Mouse (Mus musculus) T-helper 1 cell (primary cell): Measurements from ENCODE around the gene 2900026A02Rik.

Experiments
- in situ Hi-C: fragments of 300-600 bp; cut with MboI, MseI; formaldehyde crosslinking; loops from one replicate; pipeline ENCODE4 v1.15.1; 2025; ENCODE audit warnings: high pct_unique_total_duplicates

The 2900026A02Rik gene

GRCm38 (mm10) chr5:113212156-113212835 lies 8.7 kb downstream of the 2900026A02Rik start:
- in situ Hi-C loops, result no loop called here

DNA sequence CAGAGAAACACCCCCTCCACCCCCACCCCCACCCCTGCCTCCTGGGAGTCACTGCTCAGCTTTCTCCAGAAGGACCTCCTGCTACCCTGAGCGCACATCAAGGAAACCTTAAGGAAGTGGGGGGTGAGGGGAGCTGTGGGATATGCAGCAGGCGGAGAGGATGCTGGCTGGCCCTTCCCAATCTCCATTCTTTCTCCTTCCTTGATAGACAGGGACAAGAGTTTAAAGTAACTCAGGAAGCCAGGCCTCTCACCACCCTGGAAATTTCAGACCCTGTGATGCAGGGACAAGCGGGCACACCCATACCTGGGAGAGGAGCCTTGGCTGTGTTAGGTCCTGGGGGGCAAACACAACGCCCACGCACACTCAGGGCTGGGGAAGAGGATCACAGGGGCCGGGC lies 10.7 kb downstream of the 2900026A02Rik start:
- in situ Hi-C loops, result no loop called here

GRCm38 (mm10) chr5:113209898-113210297 lies 11.1 kb downstream of the 2900026A02Rik start:
- in situ Hi-C loops, result no loop called here

DNA sequence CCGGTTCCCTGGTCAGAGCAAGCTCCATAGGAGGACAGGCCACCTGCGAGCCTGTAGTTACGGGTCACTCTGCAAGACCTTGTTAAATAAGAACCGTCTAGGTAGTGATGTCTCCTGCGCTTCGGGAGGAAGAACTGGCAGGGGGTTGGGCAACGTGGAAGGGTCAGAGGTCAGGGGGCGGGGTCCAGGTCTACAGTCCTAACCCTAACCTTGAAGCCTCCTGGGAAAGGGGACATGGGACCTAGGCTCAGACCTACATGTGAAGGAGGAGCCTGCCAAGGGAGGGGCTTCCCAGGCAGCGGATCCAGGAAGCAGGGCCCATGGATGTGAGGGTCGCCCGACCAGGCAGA lies 11.7 kb downstream of the 2900026A02Rik start:
- in situ Hi-C loops, result no loop called here

DNA sequence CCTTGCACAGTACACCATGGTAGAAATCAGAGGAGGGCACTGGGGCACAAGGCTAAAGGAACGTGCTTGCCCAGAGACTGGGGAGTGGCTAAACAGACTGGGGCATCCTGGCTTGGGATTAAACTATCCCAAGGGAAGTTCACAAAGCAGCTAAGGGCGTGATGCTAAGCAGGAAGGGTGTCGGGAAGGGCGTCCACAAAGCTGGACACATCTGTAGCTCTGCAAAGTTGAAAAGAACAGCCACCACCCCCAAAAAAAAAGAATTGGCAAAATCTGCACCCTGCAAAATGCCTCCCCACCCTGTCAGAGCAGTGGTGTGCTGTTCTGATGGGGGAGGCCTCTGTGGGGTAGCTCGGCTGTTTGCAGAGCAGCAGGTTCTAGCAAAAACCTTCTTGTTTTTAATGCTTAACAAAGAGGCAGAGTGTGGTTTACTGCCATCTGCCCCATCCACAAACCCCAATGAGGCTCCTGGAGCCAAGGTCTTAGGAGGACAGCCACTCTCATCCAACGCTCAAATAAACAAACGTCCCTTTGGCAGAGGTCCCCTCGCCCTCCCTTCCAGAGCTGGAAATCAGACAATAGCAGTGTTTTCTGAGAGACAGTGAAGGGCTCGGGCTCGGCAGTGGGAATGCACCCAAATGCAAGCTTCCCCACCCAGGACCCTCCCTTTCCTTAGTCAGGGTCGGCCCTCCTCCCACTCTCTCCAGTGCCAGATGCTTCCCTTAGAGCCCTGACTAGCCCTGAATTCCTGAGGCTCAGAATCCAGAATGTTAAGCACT lies 12.2 kb downstream of the 2900026A02Rik start:
- in situ Hi-C loops, result no loop called here

DNA sequence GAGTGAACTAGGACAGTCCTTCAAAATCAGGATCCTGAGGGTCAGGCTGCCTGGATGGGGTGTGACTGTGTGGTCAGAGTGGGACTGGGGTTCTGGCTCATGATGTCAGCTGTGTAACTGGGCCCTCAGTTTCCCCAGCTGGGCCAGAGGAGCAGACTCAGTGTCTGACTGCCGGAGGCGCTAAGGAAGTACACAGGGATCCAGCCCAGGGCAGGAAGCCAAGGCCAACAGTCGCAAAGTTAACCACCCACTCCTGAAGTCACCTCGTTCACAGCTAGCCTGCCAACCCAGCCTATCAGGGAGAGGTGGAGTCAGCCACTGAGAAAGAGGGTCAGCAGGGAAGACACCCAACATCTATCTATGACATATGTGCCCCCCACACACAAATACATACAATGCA lies 13.0 kb downstream of the 2900026A02Rik start:
- in situ Hi-C loops, result no loop called here

DNA sequence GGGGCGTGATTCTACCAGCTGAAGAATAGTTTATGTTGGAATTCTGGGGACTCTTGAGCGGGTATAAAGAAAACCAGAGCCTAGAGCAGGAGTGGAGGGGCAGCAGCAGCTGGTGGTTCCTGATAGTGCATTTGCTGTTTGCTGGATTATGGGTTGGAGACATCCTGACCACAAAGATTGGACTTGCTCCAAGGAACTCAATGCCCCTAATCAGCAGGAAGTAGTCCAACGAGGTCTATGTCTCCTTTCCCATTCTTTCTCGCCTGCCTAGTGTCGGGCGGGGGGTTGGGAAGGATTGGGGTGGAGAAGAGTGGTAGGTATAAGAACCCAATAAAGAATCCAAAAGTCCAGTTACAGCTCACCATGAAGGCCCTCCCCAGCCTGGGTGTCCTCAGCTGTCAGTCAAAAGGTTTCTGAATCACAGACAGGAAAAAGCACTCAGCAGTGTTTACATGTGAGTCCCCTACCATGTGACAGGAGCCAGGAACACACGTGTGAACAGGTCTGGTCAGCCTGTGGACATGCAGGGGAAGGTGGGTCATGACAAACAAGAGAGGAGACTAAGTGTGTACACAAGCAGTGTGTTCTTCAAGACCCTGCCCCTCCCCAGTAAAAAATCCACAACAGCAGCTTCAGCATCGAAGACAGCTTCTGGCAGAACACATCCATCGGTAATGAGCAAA lies 14.2 kb downstream of the 2900026A02Rik start:
- in situ Hi-C loops, result no loop called here

GRCm38 (mm10) chr5:113204193-113204592 lies 16.8 kb downstream of the 2900026A02Rik start:
- in situ Hi-C loops, result no loop called here

- in situ Hi-C loops, result no loop called here
Observed at GRCm38 (mm10) chr5:113199772-113200134, 21.3 kb downstream of the 2900026A02Rik start.

- in situ Hi-C loops, result no loop called here
Observed at GRCm38 (mm10) chr5:113199126-113199771, 21.8 kb downstream of the 2900026A02Rik start.

DNA sequence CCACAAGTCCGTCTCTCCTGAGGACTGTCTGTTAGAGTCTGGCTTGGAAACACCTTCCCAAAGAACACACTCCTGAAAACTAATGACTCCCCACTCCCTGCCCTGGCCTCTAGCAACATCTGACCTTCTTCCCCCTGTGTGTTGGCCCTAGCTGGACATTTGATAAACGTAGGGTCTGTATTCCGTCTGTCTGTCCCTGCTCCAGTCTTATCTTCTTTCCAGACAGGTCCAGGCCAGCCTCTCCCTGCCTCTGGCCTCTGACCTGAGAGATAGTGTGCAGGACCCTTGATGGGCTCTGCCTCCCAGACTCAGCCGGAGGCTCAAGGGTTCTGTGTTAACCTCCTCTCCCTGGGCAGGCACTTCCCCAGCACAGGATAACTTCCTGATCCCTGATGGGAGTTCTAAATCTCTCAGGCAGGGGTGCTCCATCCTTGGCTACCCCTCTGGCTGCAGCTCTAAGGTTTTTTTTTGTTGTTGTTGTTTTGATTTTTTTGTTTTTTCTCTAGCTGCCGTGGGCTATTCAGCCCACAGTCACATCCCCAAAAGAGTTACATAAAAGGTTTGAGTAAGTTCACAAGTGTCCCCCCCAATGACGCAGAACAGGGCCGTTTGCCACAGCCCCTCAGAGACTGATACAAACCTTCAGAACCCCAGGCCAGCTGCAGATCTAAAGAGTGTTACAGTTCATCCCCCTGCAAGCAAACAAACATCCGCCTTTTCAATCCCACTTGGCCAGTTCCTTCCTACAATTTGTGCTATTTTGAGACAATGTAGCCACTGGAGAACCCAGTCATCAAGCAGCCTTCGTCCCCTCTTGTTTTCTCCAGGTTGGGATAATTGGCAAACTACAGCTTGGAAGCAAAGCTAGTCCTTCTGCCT lies 23.9 kb downstream of the 2900026A02Rik start:
- in situ Hi-C loops, result no loop called here

DNA sequence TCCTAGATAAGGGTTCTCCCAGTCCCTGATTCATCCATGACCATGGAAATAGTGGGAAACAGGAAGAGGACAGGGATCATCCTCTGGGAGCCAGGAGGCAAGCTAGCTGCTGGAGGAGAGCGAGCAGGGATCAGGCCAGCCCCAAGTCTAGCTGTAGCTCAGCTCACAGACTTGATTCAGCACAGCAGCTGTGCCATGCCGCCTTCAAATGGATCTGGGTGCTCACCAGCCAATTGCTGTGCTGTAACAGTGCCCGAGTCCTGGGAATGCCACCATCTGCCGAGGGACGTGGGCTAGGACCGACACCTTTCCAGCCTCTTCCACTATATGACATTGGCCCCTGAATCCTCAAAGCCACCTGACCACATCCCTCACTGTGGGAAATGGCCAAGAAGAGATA lies 25.1 kb downstream of the 2900026A02Rik start:
- in situ Hi-C loops, result no loop called here

DNA sequence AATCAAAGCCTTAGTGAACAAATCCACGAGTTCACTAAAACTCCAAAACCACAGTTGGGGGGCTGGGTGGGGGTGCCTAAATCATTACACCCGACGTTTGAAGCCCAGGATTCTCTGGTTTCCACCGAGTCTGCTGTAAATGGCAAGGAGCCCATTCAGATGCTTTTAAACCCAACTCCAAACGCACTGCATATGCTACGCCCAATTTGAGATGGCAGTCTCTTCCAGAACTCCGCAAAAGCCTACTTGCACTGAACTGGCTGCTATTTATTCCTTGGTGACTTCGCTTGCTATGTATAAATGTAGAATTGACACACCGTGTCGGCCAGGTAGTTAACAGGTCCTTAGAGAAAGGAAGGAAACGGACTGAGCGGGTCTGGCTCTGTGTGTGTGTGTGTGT lies 25.6 kb downstream of the 2900026A02Rik start:
- in situ Hi-C loops, result no loop called here

GRCm38 (mm10) chr5:113193762-113194161 lies 27.3 kb downstream of the 2900026A02Rik start:
- in situ Hi-C loops, result no loop called here

DNA sequence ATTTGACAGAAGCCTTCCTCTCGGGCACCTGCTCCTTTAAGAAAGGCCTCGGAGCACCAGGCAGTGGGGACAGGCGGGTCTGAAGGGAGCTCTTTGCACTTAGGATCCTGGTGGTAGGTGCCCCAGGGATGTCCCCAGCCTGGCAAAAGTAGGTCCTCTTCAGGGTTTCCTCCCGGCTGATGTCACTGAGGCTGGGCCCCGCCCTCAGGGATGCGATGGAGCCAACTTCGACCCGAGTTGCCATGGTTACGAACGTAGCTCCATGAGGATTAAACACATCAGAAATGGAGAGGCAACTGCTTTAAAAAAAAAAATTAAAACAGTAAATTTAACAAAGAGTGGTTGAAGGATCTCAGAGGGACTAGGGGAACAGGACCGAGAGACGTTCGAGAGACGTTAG lies 29.1 kb downstream of the 2900026A02Rik start:
- in situ Hi-C loops, result no loop called here

DNA sequence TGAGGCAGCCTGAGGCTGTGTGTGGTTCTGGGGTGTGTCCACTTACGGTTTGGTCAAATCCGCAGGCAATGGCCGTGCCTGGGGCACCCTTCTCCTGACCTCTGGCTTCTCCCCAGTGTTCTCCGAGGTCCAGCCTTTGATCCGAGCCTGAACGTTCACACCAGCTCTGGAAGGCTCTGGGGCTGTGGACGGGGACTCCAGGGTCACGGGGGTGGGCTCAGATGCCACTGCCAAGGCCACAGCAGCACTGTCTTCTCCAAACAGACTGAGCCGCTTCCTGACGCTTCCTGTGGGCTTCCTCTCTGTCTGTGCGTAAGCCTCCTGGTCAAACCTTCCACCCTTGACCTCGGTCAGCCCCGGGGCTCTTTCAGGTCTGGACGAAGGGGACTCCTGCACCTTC lies 30.5 kb downstream of the 2900026A02Rik start:
- in situ Hi-C loops, result no loop called here

GRCm38 (mm10) chr5:113181441-113181840 lies 39.6 kb downstream of the 2900026A02Rik start:
- in situ Hi-C loops, result loop anchor here (10.0 kb wide), 1 partner anchor 297 kb away; no protein-coding TSS in a partner anchor

DNA sequence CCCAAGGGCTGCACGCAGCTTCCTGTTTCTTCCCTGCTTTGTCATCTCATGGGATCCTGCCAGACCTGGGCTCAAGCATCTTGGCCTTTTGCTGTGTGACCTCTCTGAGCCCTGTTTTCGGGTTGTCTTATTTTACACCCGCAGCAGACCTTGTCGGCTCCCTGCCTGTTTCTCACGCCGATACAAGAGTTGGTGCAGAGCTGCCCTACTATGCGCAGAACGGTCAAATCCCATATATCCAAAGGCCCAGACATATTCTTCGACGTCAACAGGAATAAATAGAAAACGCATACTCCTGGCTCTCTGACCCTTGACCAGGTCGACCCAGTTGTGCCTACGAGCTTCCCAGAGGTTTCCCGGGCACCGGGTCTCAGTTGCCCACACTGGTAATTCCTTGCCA lies 40.3 kb downstream of the 2900026A02Rik start:
- in situ Hi-C loops, result loop anchor here (10.0 kb wide), 1 partner anchor 296 kb away; no protein-coding TSS in a partner anchor

DNA sequence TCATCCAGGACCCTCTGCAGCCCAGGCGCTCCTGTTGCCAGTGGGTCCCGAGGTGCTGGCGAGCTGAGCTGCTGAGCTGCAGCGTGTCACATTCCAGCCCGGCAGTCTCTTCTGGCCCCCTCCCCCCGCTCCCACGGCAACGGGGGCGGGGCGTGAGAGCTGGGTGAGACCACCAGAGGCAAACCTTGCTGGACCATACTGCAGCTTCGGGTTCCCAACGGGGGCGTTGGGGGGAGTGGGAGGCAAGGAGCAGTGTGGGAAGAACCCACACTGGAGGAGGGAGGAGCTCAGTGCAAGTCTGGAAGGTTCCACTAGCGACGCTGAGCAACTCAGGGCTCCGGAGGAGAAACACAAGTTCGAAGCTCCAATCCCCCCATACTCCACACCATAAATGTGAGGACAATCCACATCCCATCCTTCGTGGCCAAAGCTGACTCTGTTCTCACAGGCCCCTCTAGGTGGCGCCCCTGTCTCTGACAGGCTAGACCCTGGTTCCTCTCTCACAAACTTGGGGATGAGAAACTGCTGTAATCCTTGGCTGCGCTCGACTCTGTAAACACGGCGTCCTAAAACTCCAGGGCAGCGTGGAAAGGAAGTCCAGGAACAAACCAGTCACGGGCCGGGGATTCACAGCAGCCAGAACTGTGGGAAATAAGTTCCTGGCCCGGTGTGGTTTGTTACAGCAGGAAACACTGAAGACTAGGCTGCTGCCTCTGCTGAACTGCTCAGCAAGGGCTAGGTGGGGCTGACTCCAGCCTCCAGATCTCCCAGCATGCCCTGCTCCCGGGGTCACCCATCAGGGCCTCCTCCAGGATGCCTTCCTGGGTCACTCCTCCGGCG lies 41.0 kb downstream of the 2900026A02Rik start:
- in situ Hi-C loops, result loop anchor here (10.0 kb wide), 1 partner anchor 295 kb away; no protein-coding TSS in a partner anchor

GRCm38 (mm10) chr5:113179451-113179842 lies 41.6 kb downstream of the 2900026A02Rik start:
- in situ Hi-C loops, result no loop called here
